Mouse (Mus musculus): ENCODE measurements at regions not wholly inside any gene's neighbourhood (a gene's known extent, or its start where the extent isn't known, plus 50 kb on each side); places are given as distances from the start of the nearest gene placed in this dataset.

- Histone ChIP-seq H3K36me3 (no peaks in the 10 kb centered on the region), H3K4me3 (no peak overlapping the region), H3K27me3 (ENCODE audit: insufficient read depth, poor library complexity, severe bottlenecking) (no peaks in the 10 kb centered on the region), H3K27ac (no peak overlapping the region), H3K9me3 (no peaks in the 10 kb centered on the region), H3K4me1 (replicated peaks) (0 out of 2 replicates have a peak, but pooled peaks cover 5% of the 10 kb centered on the region)
- WGBS, result 91% methylated on average over 1 of the region's 1 CpGs
- no peak for DNase-seq (ENCODE audit: low spot score)
Observed at GRCm38 (mm10) chr1:105112762-105113525, 243.6 kb downstream of the Rnf152 start.

GRCm38 (mm10) chr1:105111236-105111635, 245.3 kb downstream of the Rnf152 start:
- DNase-seq (ENCODE audit: low spot score), result no peak
- Histone ChIP-seq H3K4me1 (replicated peaks) (0 out of 2 replicates have a peak, but pooled peaks cover 5% of the 10 kb centered on the region), H3K27ac (no peak overlapping the region), H3K9me3 (no peaks in the 10 kb centered on the region), H3K36me3 (no peaks in the 10 kb centered on the region), H3K4me3 (no peak overlapping the region), H3K27me3 (ENCODE audit: insufficient read depth, poor library complexity, severe bottlenecking) (no peaks in the 10 kb centered on the region)
- 55% methylated on average over 4 of the region's 4 CpGs for WGBS

GRCm38 (mm10) chr1:105110581-105111210, 245.8 kb downstream of the Rnf152 start:
- no peaks in the 10 kb centered on the region for H3K36me3 ChIP-seq
- 91% methylated on average over 1 of the region's 1 CpGs for WGBS
- H3K27me3 ChIP-seq (ENCODE audit: insufficient read depth, poor library complexity, severe bottlenecking), result no peaks in the 10 kb centered on the region

GRCm38 (mm10) chr1:105107836-105108235, 248.7 kb downstream of the Rnf152 start:
- no peak overlapping the region for H3K27ac ChIP-seq
- WGBS, result 78% methylated on average over 4 of the region's 4 CpGs

More at GRCm38 (mm10) chr1:105110581-105111210, 245.8 kb downstream of the Rnf152 start:
- DNase-seq (ENCODE audit: low spot score), result no peak
- Histone ChIP-seq H3K27ac (no peak overlapping the region), H3K4me3 (no peak overlapping the region), H3K4me1 (replicated peaks) (0 out of 2 replicates have a peak, but pooled peaks cover 5% of the 10 kb centered on the region), H3K9me3 (no peaks in the 10 kb centered on the region)

GRCm38 (mm10) chr1:105107257-105107656, 249.3 kb downstream of the Rnf152 start:
- no peaks in the 10 kb centered on the region for H3K27me3 ChIP-seq (ENCODE audit: insufficient read depth, poor library complexity, severe bottlenecking)
- H3K27ac ChIP-seq, result no peak overlapping the region
- no peak overlapping the region for H3K4me3 ChIP-seq
- no peaks in the 10 kb centered on the region for H3K9me3 ChIP-seq
- 0 out of 2 replicates have a peak, but pooled peaks cover 5% of the 10 kb centered on the region for H3K4me1 ChIP-seq (replicated peaks)
- WGBS, result 76% methylated on average over 1 of the region's 1 CpGs
- H3K36me3 ChIP-seq, result no peaks in the 10 kb centered on the region
- DNase-seq (ENCODE audit: low spot score), result no peak

More at GRCm38 (mm10) chr1:105107836-105108235, 248.7 kb downstream of the Rnf152 start:
- Histone ChIP-seq H3K36me3 (no peaks in the 10 kb centered on the region), H3K9me3 (no peaks in the 10 kb centered on the region), H3K4me1 (replicated peaks) (0 out of 2 replicates have a peak, but pooled peaks cover 5% of the 10 kb centered on the region), H3K4me3 (no peak overlapping the region), H3K27me3 (ENCODE audit: insufficient read depth, poor library complexity, severe bottlenecking) (no peaks in the 10 kb centered on the region)
- no peak for DNase-seq (ENCODE audit: low spot score)

- Histone ChIP-seq H3K36me3 (no peaks in the 10 kb centered on the region), H3K27me3 (ENCODE audit: insufficient read depth, poor library complexity, severe bottlenecking) (no peaks in the 10 kb centered on the region)
Observed at GRCm38 (mm10) chr1:105105211-105105610, 251.3 kb downstream of the Rnf152 start.

GRCm38 (mm10) chr1:105095091-105095490, 261.4 kb downstream of the Rnf152 start:
- 35% methylated on average over 2 of the region's 2 CpGs for WGBS
- H3K4me1 ChIP-seq (replicated peaks), result no peaks in the 10 kb centered on the region
- no peaks in the 10 kb centered on the region for H3K27me3 ChIP-seq (ENCODE audit: insufficient read depth, poor library complexity, severe bottlenecking)
- no peak overlapping the region for H3K4me3 ChIP-seq
- no peaks in the 10 kb centered on the region for H3K9me3 ChIP-seq
- no peaks in the 10 kb centered on the region for H3K36me3 ChIP-seq
- no peak overlapping the region for H3K27ac ChIP-seq
- no peak for DNase-seq (ENCODE audit: low spot score)

More at GRCm38 (mm10) chr1:105105211-105105610, 251.3 kb downstream of the Rnf152 start:
- Histone ChIP-seq H3K27ac (no peak overlapping the region), H3K4me1 (replicated peaks) (no peaks in the 10 kb centered on the region), H3K4me3 (no peak overlapping the region), H3K9me3 (no peaks in the 10 kb centered on the region)
- no peak for DNase-seq (ENCODE audit: low spot score)

GRCm38 (mm10) chr1:105094500-105094899, 262.0 kb downstream of the Rnf152 start:
- Histone ChIP-seq H3K9me3 (no peaks in the 10 kb centered on the region), H3K27ac (no peak overlapping the region), H3K36me3 (no peaks in the 10 kb centered on the region), H3K4me1 (replicated peaks) (no peaks in the 10 kb centered on the region), H3K27me3 (ENCODE audit: insufficient read depth, poor library complexity, severe bottlenecking) (no peaks in the 10 kb centered on the region), H3K4me3 (no peak overlapping the region)
- 76% methylated on average over 3 of the region's 3 CpGs for WGBS
- no peak for DNase-seq (ENCODE audit: low spot score)

- Histone ChIP-seq H3K9me3 (no peaks in the 10 kb centered on the region), H3K36me3 (no peaks in the 10 kb centered on the region), H3K4me1 (replicated peaks) (no peaks in the 10 kb centered on the region), H3K27me3 (ENCODE audit: insufficient read depth, poor library complexity, severe bottlenecking) (no peaks in the 10 kb centered on the region), H3K4me3 (no peak overlapping the region), H3K27ac (no peak overlapping the region)
- 86% methylated on average over 3 of the region's 3 CpGs for WGBS
- DNase-seq (ENCODE audit: low spot score), result no peak
Observed at GRCm38 (mm10) chr1:105093875-105094274, 262.6 kb downstream of the Rnf152 start.

GRCm38 (mm10) chr1:105093012-105093411, 263.5 kb downstream of the Rnf152 start:
- Histone ChIP-seq H3K4me1 (replicated peaks) (no peaks in the 10 kb centered on the region), H3K4me3 (no peak overlapping the region), H3K36me3 (no peaks in the 10 kb centered on the region), H3K27ac (no peak overlapping the region), H3K27me3 (ENCODE audit: insufficient read depth, poor library complexity, severe bottlenecking) (no peaks in the 10 kb centered on the region), H3K9me3 (no peaks in the 10 kb centered on the region)
- 73% methylated on average over 1 of the region's 1 CpGs for WGBS
- DNase-seq (ENCODE audit: low spot score), result no peak

- DNase-seq (ENCODE audit: low spot score), result peak; percentile 14
- no peaks in the 10 kb centered on the region for H3K4me1 ChIP-seq (replicated peaks)
- H3K9me3 ChIP-seq, result no peaks in the 10 kb centered on the region
- H3K36me3 ChIP-seq, result no peaks in the 10 kb centered on the region
- H3K27me3 ChIP-seq (ENCODE audit: insufficient read depth, poor library complexity, severe bottlenecking), result no peaks in the 10 kb centered on the region
- WGBS, result 23% methylated on average over 6 of the region's 6 CpGs
- H3K27ac ChIP-seq, result no peak overlapping the region
- no peak overlapping the region for H3K4me3 ChIP-seq
Observed at GRCm38 (mm10) chr1:105092309-105092904, 264.1 kb downstream of the Rnf152 start.

- WGBS, result 90% methylated on average over 7 of the region's 7 CpGs
- no peak for DNase-seq (ENCODE audit: low spot score)
Observed at GRCm38 (mm10) chr1:105088765-105089520, 267.6 kb downstream of the Rnf152 start.

More at GRCm38 (mm10) chr1:105088765-105089520, 267.6 kb downstream of the Rnf152 start:
- no peaks in the 10 kb centered on the region for H3K4me1 ChIP-seq (replicated peaks)
- no peaks in the 10 kb centered on the region for H3K27me3 ChIP-seq (ENCODE audit: insufficient read depth, poor library complexity, severe bottlenecking)
- no peak overlapping the region for H3K4me3 ChIP-seq
- no peak overlapping the region for H3K27ac ChIP-seq
- no peaks in the 10 kb centered on the region for H3K9me3 ChIP-seq
- no peaks in the 10 kb centered on the region for H3K36me3 ChIP-seq
